Mouse (Mus musculus) MEL (cell line): ENCODE measurements around the gene Rnf227. TPM values are rescaled to one million over a fixed set of nuclear protein-coding genes. Genes with fewer than 3 reads are reported as not detected.

Experiments
- DNase-seq: peaks from one replicate; pipeline ENCODE4 v3.0.0; 2011; ENCODE audit warnings: low read depth, low spot score
- H3K27ac ChIP-seq: 2 replicates; pipeline ENCODE4 v1.5.1; 2012; ENCODE audit warnings: low read depth, mild to moderate bottlenecking, control low read depth, low read length, moderate library complexity; ENCODE audit not compliant: control insufficient read depth
- H3K27me3 ChIP-seq, 2 experiments: fragments of 150-350 bp in 1 of 2; sonication (generic) in 1 of 2; 2 replicates each; pipeline ENCODE4 v1.6.1; 2012; ENCODE audit warnings: low read length in 2 of 2, mild to moderate bottlenecking in 2 of 2, improper control_type of control experiment in 1 of 2, moderate library complexity in 1 of 2; ENCODE audit not compliant: insufficient read depth in 2 of 2, control insufficient read depth in 1 of 2
- H3K36me3 ChIP-seq, 2 experiments: 2 replicates each; pipeline ENCODE4 v1.6.1; 2012 to 2014; ENCODE audit warnings: low read length in 2 of 2, improper control_type of control experiment in 1 of 2, inconsistent platforms in 1 of 2, mild to moderate bottlenecking in 1 of 2; ENCODE audit not compliant: insufficient read depth in 2 of 2, control insufficient read depth in 1 of 2
- H3K4me1 ChIP-seq, 2 experiments: fragments of 150-350 bp in 1 of 2; sonication (generic) in 1 of 2; 2 replicates each; pipeline ENCODE4 v1.6.1; 2012; ENCODE audit warnings: low read length in 2 of 2, improper control_type of control experiment in 1 of 2, mild to moderate bottlenecking in 1 of 2; ENCODE audit not compliant: insufficient read depth in 2 of 2, control insufficient read depth in 1 of 2
- H3K4me3 ChIP-seq, 2 experiments: fragments of 150-350 bp in 1 of 2; sonication (generic) in 1 of 2; 2 replicates each; pipeline ENCODE4 v1.5.1; 2012; ENCODE audit warnings: low read depth in 2 of 2, low read length in 2 of 2, mild to moderate bottlenecking in 2 of 2, moderate library complexity in 2 of 2, control low read depth in 1 of 2, improper control_type of control experiment in 1 of 2; ENCODE audit not compliant: control insufficient read depth in 1 of 2, insufficient read depth in 1 of 2
- H3K79me2 ChIP-seq: 2 replicates; pipeline ENCODE4 v1.6.1; 2012; ENCODE audit warnings: mild to moderate bottlenecking, low read length, moderate library complexity; ENCODE audit not compliant: control insufficient read depth, poor library complexity, insufficient read depth
- H3K9ac ChIP-seq: 2 replicates; pipeline ENCODE4 v1.6.1; 2012; ENCODE audit warnings: low read depth, mild to moderate bottlenecking, control low read depth, low read length, moderate library complexity; ENCODE audit not compliant: control insufficient read depth, poor library complexity, severe bottlenecking
- H3K9me3 ChIP-seq: fragments of 150-350 bp; sonication (generic); replicated peaks from 2 replicates; pipeline ENCODE4 v1.6.1; 2012; ENCODE audit warnings: mild to moderate bottlenecking, low read length, improper control_type of control experiment, moderate library complexity; ENCODE audit not compliant: insufficient read depth
- BHLHE40 ChIP-seq: IDR thresholded peaks from 2 replicates; pipeline ENCODE4 v1.6.1; 2012; ENCODE audit warnings: low read depth, mild to moderate bottlenecking, inconsistent platforms, low read length, improper control_type of control experiment, borderline replicate concordance
- CTCF ChIP-seq, 3 experiments: IDR thresholded peaks in 2 of 3; conservative IDR thresholded peaks in 1 of 3; 2 replicates each; pipeline ENCODE4 v1.5.1; 2011 to 2012; ENCODE audit warnings: low read length in 3 of 3, low read depth in 2 of 3, mild to moderate bottlenecking in 2 of 3, improper control_type of control experiment in 1 of 3, inconsistent platforms in 1 of 3, mixed read lengths in 1 of 3, moderate library complexity in 1 of 3; ENCODE audit not compliant: control insufficient read depth in 1 of 3, insufficient read depth in 1 of 3, poor library complexity in 1 of 3, severe bottlenecking in 1 of 3
- ELF1 ChIP-seq: IDR thresholded peaks from 2 replicates; pipeline ENCODE4 v1.6.1; 2014; ENCODE audit warnings: low read depth, mild to moderate bottlenecking, inconsistent platforms, low read length, improper control_type of control experiment, moderate library complexity
- EP300 ChIP-seq, 2 experiments: IDR thresholded peaks; 2 replicates each; pipeline ENCODE4 v1.6.1; 2011; ENCODE audit warnings: improper control_type of control experiment in 2 of 2, low read length in 2 of 2, low read depth in 1 of 2, mild to moderate bottlenecking in 1 of 2
- MAFK ChIP-seq: IDR thresholded peaks from 2 replicates; pipeline ENCODE4 v1.6.1; 2011; ENCODE audit warnings: low read depth, mild to moderate bottlenecking, low read length, improper control_type of control experiment, borderline replicate concordance
- MAX ChIP-seq: IDR thresholded peaks from 2 replicates; pipeline ENCODE4 v1.6.1; 2011; ENCODE audit warnings: low read length, improper control_type of control experiment
- MAZ ChIP-seq: IDR thresholded peaks from 2 replicates; pipeline ENCODE4 v1.6.1; 2012; ENCODE audit warnings: low read depth, mild to moderate bottlenecking, inconsistent platforms, low read length, improper control_type of control experiment
- MEF2A ChIP-seq: IDR thresholded peaks from 2 replicates; pipeline ENCODE4 v1.6.1; 2014; ENCODE audit warnings: low read depth, mild to moderate bottlenecking, inconsistent platforms, low read length, improper control_type of control experiment; ENCODE audit not compliant: poor library complexity, insufficient replicate concordance, severe bottlenecking; ENCODE audit errors: extremely low read depth
- MXI1 ChIP-seq: IDR thresholded peaks from 2 replicates; pipeline ENCODE4 v1.6.1; 2011; ENCODE audit warnings: mild to moderate bottlenecking, low read depth, low read length, improper control_type of control experiment
- MYB ChIP-seq: IDR thresholded peaks from 2 replicates; pipeline ENCODE4 v1.6.1; 2011; ENCODE audit warnings: mild to moderate bottlenecking, low read depth, low read length, improper control_type of control experiment
- MYC ChIP-seq: IDR thresholded peaks from 2 replicates; pipeline ENCODE4 v1.6.1; 2011; ENCODE audit warnings: low read depth, mild to moderate bottlenecking, low read length, improper control_type of control experiment, moderate library complexity
- NELFE ChIP-seq: IDR thresholded peaks from 2 replicates; pipeline ENCODE4 v1.6.1; 2011; ENCODE audit warnings: low read depth, low read length, improper control_type of control experiment
- NRF1 ChIP-seq: IDR thresholded peaks from 2 replicates; pipeline ENCODE4 v1.6.1; 2014; ENCODE audit warnings: low read depth, mild to moderate bottlenecking, inconsistent platforms, low read length, improper control_type of control experiment, moderate library complexity; ENCODE audit not compliant: poor library complexity, insufficient read depth, severe bottlenecking
- POLR2AphosphoS5 ChIP-seq: IDR thresholded peaks from 2 replicates; pipeline ENCODE4 v1.6.1; 2012; ENCODE audit warnings: low read depth, borderline replicate concordance, mild to moderate bottlenecking, inconsistent platforms, low read length, moderate library complexity, mixed read lengths
- RAD21 ChIP-seq: IDR thresholded peaks from 2 replicates; pipeline ENCODE4 v1.6.1; 2011; ENCODE audit warnings: mild to moderate bottlenecking, low read depth, low read length, improper control_type of control experiment
- SMC3 ChIP-seq: IDR thresholded peaks from 2 replicates; pipeline ENCODE4 v1.6.1; 2011; ENCODE audit warnings: low read depth, low read length, improper control_type of control experiment
- TAL1 ChIP-seq: IDR thresholded peaks from 2 replicates; pipeline ENCODE4 v1.6.1; 2012; ENCODE audit warnings: mild to moderate bottlenecking, inconsistent platforms, low read length, moderate library complexity, mixed read lengths
- TCF12 ChIP-seq: IDR thresholded peaks from 2 replicates; pipeline ENCODE4 v1.6.1; 2014; ENCODE audit warnings: low read depth, mild to moderate bottlenecking, inconsistent platforms, low read length, improper control_type of control experiment, moderate library complexity
- UBTF ChIP-seq: IDR thresholded peaks from 2 replicates; pipeline ENCODE4 v1.6.1; 2012; ENCODE audit warnings: low read depth, mild to moderate bottlenecking, inconsistent platforms, low read length, improper control_type of control experiment, moderate library complexity, borderline replicate concordance; ENCODE audit not compliant: insufficient read depth
- USF1 ChIP-seq: IDR thresholded peaks from 2 replicates; pipeline ENCODE4 v1.6.1; 2014; ENCODE audit warnings: low read depth, mild to moderate bottlenecking, inconsistent platforms, low read length, improper control_type of control experiment, moderate library complexity
- ZMIZ1 ChIP-seq: IDR thresholded peaks from 2 replicates; pipeline ENCODE4 v1.6.1; 2012; ENCODE audit warnings: low read depth, mild to moderate bottlenecking, inconsistent platforms, low read length, improper control_type of control experiment, moderate library complexity
- polyA plus RNA-seq, 2 experiments: library from polyadenylated mRNA; stranded (reverse) in 1 of 2; unstranded in 1 of 2; fragments of >175 nt in 1 of 2; fragments of >200 nt in 1 of 2; gene quantifications; 2 replicates each; pipeline versions ENCODE4 v1.2.1 to v1.2.4; 2012; ENCODE audit warnings: low replicate concordance in 2 of 2, low read depth in 1 of 2; ENCODE audit not compliant: insufficient read length in 2 of 2, insufficient read depth in 1 of 2, missing spikeins in 1 of 2
- total RNA-seq: library from RNA; depleted of rRNA; stranded (reverse); fragments of 300-350 nt; gene quantifications from 2 replicates; pipeline ENCODE4 v1.2.3, GENCODE M21; 2012

The Rnf227 gene
- total and polyA plus RNA-seq, 3 experiments: 11.5 to 12.4 TPM; not detected in 1

- no peak for DNase-seq
- no peak overlapping the region for H3K9ac ChIP-seq
- no peaks in the 10 kb centered on the region for H3K9me3 ChIP-seq
- TF ChIP-seq MYB (no peak), ZMIZ1 (no peak), NRF1 (no peak), POLR2AphosphoS5 (no peak), MAFK (no peak), MAX (no peak), MXI1 (no peak), SMC3 (no peak), TAL1 (no peak), EP300 (IDR thresholded peaks at IDR 0.05; ENCODE audit: low read depth in 1 of 2, low read length in 2 of 2) (no peak), MEF2A (no peak), TCF12 (no peak), USF1 (no peak), MYC (no peak), MAZ (no peak), UBTF (no peak), ELF1 (no peak), CTCF (IDR thresholded peaks at IDR 0.05 in 2 of 3, conservative IDR thresholded peaks at IDR 0.05 in 1 of 3; ENCODE audit: control insufficient read depth in 1 of 3, insufficient read depth in 1 of 3, low read depth in 2 of 3, low read length in 3 of 3, poor library complexity in 1 of 3, severe bottlenecking in 1 of 3) (no peak), BHLHE40 (no peak), NELFE (no peak)
- no peak overlapping the region for H3K4me3 ChIP-seq
- peaks cover 0 to 15% of the 10 kb centered on the region in 2 experiments; a peak in 3 of 4 replicates for H3K4me1 ChIP-seq
- H3K79me2 ChIP-seq: no peaks in the 10 kb centered on the region
- H3K27me3 ChIP-seq: no peaks in the 10 kb centered on the region
- H3K27ac ChIP-seq: no peak overlapping the region
- no peaks in the 10 kb centered on the region; a peak in 2 of 4 replicates for H3K36me3 ChIP-seq
Observed at GRCm38 (mm10) chr11:69362021-69362420, 21.8 kb downstream of the Rnf227 start.

- Histone ChIP-seq H3K9me3 (no peaks in the 10 kb centered on the region), H3K4me1 (peaks cover 0 to 15% of the 10 kb centered on the region in 2 experiments; a peak in 3 of 4 replicates), H3K9ac (no peak overlapping the region), H3K79me2 (no peaks in the 10 kb centered on the region), H3K27me3 (no peaks in the 10 kb centered on the region), H3K4me3 (no peak overlapping the region), H3K27ac (no peak overlapping the region), H3K36me3 (no peaks in the 10 kb centered on the region; a peak in 2 of 4 replicates)
- no peak for DNase-seq
- peak; percentile 9 for TF ChIP-seq RAD21
- TF ChIP-seq MXI1: no peak
- TF ChIP-seq CTCF (IDR thresholded peaks at IDR 0.05 in 2 of 3, conservative IDR thresholded peaks at IDR 0.05 in 1 of 3; ENCODE audit: control insufficient read depth in 1 of 3, insufficient read depth in 1 of 3, low read depth in 2 of 3, low read length in 3 of 3, poor library complexity in 1 of 3, severe bottlenecking in 1 of 3): peak in 1 of 3 experiments; percentile 20; a peak in 1 of 6 replicates
Observed at GRCm38 (mm10) chr11:69362479-69362878, 22.2 kb downstream of the Rnf227 start.
